Mouse (Mus musculus) embryonic facial prominence, embryonic 10.5 days (tissue): Measurements from ENCODE around the gene Rabgef1. TPM values are rescaled to one million over a fixed set of nuclear protein-coding genes. Genes with fewer than 3 reads are reported as not detected.
"Not testable (repeated sequence)": the region's sequence is repeated elsewhere in the genome, so short reads cannot be mapped to it uniquely, and the experiment has no call there.

Source experiments
- DNase-seq: peaks from one replicate; pipeline ENCODE4 v3.0.0-alpha.2; 2017; ENCODE audit warnings: low spot score
- H3K27ac ChIP-seq: fragments of 300-500 bp; sonication (generic); replicated peaks from 2 replicates; pipeline ENCODE4 v1.5.1; 2016; ENCODE audit warnings: mild to moderate bottlenecking
- H3K27me3 ChIP-seq: fragments of 300-500 bp; sonication (generic); replicated peaks from 2 replicates; pipeline ENCODE4 v1.6.1; 2016; ENCODE audit warnings: low read depth, mild to moderate bottlenecking; ENCODE audit not compliant: poor library complexity, severe bottlenecking
- H3K36me3 ChIP-seq: fragments of 300-500 bp; sonication (generic); replicated peaks from 2 replicates; pipeline ENCODE4 v1.6.1; 2016; ENCODE audit warnings: mild to moderate bottlenecking, moderate library complexity
- H3K4me1 ChIP-seq: fragments of 300-500 bp; sonication (generic); 2 replicates; pipeline ENCODE4 v1.6.1; 2016
- H3K4me3 ChIP-seq: fragments of 300-500 bp; sonication (generic); 2 replicates; pipeline ENCODE4 v1.5.1; 2016; ENCODE audit warnings: mild to moderate bottlenecking, moderate library complexity
- H3K9me3 ChIP-seq: fragments of 300-500 bp; sonication (generic); 2 replicates; pipeline ENCODE4 v1.6.1; 2016; ENCODE audit warnings: mild to moderate bottlenecking
- WGBS: fragments of 180-500 bp; shearing (Covaris S2); methylation state at CpG from one replicate; pipeline ENCODE4 v1.1.7; 2016; 5-methylcytosine and 5-hydroxymethylcytosine counted together
- polyA plus RNA-seq: library from polyadenylated mRNA; unstranded; fragments of >200 nt; fragmentation: Nextera tagmentation; extraction: Ambion mirVana; gene quantifications from 2 replicates; pipeline ENCODE4 v1.2.1, GENCODE M21; 2016

Gene Rabgef1
- polyA plus RNA-seq, 1 experiment from 2014 or later, result 26.2 TPM

- peak; percentile 94 for DNase-seq
- Histone ChIP-seq H3K4me3 (peak overlapping the region; percentile 99), H3K9me3 (no peaks in the 10 kb centered on the region; the same call in 1 of the 2 replicates), H3K4me1 (peaks cover 26% of the 10 kb centered on the region), H3K36me3 (peaks cover 19% of the 10 kb centered on the region), H3K27me3 (no peaks in the 10 kb centered on the region), H3K27ac (peak overlapping the region; percentile 96)
- under 1% methylated on average over 88 of the region's 88 CpGs for WGBS
Measured at GRCm38 (mm10) chr5:130222146-130223004, 50.8 kb downstream of the Rabgef1 start.

DNA sequence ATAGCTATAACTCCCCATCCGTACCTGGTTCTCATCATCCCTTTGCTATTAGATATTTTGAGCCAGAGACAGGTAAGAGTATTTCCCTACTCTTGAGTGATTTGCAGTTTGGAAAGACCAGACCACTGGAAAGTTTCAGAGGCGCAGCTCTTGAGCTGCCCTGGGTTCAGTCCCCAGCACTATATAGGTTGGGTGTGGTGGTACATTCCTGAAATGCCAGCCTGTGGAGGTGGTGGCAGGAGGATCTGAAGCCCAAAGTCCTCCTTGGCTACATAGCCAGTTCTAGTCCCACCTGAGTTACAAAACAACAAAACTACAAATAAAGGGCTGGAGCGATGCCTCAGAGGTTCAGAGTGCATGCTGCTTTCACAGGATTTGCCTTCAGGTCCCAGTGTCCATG, 55.2 kb downstream of the Rabgef1 start:
- peaks cover 16% of the 10 kb centered on the region for H3K4me1 ChIP-seq
- no peaks in the 10 kb centered on the region for H3K27me3 ChIP-seq
- no peak overlapping the region for H3K27ac ChIP-seq
- WGBS, result 94% methylated on average over 3 of the region's 3 CpGs
- H3K4me3 ChIP-seq, result no peak overlapping the region
- H3K36me3 ChIP-seq, result peaks cover 56% of the 10 kb centered on the region
- no peaks in the 10 kb centered on the region for H3K9me3 ChIP-seq
- DNase-seq, result no peak

GRCm38 (mm10) chr5:130228120-130228519, 56.5 kb downstream of the Rabgef1 start:
- H3K36me3 ChIP-seq, result peaks cover 69% of the 10 kb centered on the region
- no peak overlapping the region for H3K27ac ChIP-seq
- H3K9me3 ChIP-seq, result no peaks in the 10 kb centered on the region
- no peaks in the 10 kb centered on the region for H3K27me3 ChIP-seq
- H3K4me1 ChIP-seq, result peaks cover 12% of the 10 kb centered on the region
- DNase-seq, result no peak
- WGBS, result 87% methylated on average over 4 of the region's 4 CpGs
- H3K4me3 ChIP-seq, result no peak overlapping the region

DNA sequence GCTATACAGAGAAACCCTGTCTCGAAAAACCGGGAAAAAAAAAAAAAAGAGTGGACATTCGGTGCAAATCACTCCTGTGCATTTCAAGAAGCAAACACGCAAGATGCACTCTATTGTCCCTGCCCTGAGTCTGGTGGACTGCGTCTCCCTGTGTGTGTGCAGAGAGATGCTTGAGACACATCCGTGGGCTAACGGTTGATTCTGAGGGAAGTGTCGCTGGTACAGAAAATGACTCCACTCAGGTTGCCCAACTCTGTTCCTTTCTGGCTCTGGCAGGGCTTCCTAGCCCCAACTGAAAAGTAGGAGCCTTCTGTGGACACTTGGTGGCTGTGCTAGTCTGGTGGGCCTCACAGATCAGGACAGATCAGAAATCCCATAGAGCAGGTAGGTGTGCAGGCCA, 64.7 kb downstream of the Rabgef1 start:
- Histone ChIP-seq H3K9me3 (no peaks in the 10 kb centered on the region), H3K4me3 (no peak overlapping the region), H3K27me3 (no peaks in the 10 kb centered on the region), H3K4me1 (no peaks in the 10 kb centered on the region), H3K27ac (no peak overlapping the region), H3K36me3 (peaks cover 100% of the 10 kb centered on the region)
- no peak for DNase-seq
- 94% methylated on average over 8 of the region's 8 CpGs for WGBS

- H3K4me3 ChIP-seq, result no peak overlapping the region
- peaks cover 100% of the 10 kb centered on the region for H3K36me3 ChIP-seq
- 92% methylated on average over 7 of the region's 7 CpGs for whole genome bisulfite sequencing
- no peaks in the 10 kb centered on the region for H3K27me3 ChIP-seq
- no peaks in the 10 kb centered on the region for H3K4me1 ChIP-seq
- H3K9me3 ChIP-seq, result no peaks in the 10 kb centered on the region
- DNase-seq, result no peak
- H3K27ac ChIP-seq, result no peak overlapping the region
Measured at GRCm38 (mm10) chr5:130239236-130239635, 67.6 kb downstream of the Rabgef1 start.

- 94% methylated on average over 2 of the region's 2 CpGs for WGBS
- peaks cover 100% of the 10 kb centered on the region for H3K36me3 ChIP-seq
Measured at GRCm38 (mm10) chr5:130239856-130240255, 68.3 kb downstream of the Rabgef1 start.

DNA sequence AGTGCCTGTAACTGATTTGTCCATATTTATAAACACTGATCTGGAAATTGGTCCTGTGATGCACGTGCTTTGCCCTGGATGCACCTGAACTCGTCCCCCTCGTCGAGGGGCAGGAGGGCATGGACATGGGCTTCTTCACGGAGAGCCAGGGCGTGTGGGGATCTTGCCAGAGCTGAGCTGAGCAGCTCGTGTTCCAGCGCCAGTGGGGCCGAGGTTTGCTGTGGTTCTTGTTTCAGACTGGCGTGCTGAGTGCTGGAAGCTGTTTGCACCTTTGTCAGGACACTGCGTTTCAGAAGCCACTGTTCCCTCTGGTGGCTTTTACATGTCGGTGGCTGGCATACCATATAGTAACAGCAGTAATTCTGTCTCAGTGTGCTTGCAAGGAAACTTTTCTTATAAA, 69.8 kb downstream of the Rabgef1 start:
- no peak for DNase-seq
- 92% methylated on average over 12 of the region's 12 CpGs for WGBS
- no peaks in the 10 kb centered on the region for H3K4me1 ChIP-seq
- H3K4me3 ChIP-seq, result no peak overlapping the region
- no peaks in the 10 kb centered on the region for H3K27me3 ChIP-seq
- no peaks in the 10 kb centered on the region for H3K9me3 ChIP-seq
- H3K27ac ChIP-seq, result no peak overlapping the region
- H3K36me3 ChIP-seq, result peaks cover 100% of the 10 kb centered on the region

More at GRCm38 (mm10) chr5:130239856-130240255, 68.3 kb downstream of the Rabgef1 start:
- DNase-seq, result no peak
- no peaks in the 10 kb centered on the region for H3K27me3 ChIP-seq
- H3K4me1 ChIP-seq, result no peaks in the 10 kb centered on the region
- H3K9me3 ChIP-seq, result no peaks in the 10 kb centered on the region
- no peak overlapping the region for H3K27ac ChIP-seq
- no peak overlapping the region for H3K4me3 ChIP-seq

- WGBS, result 93% methylated on average over 5 of the region's 5 CpGs
- no peaks in the 10 kb centered on the region for H3K27me3 ChIP-seq
- H3K4me1 ChIP-seq, result no peaks in the 10 kb centered on the region
- no peak overlapping the region for H3K4me3 ChIP-seq
- no peaks in the 10 kb centered on the region for H3K9me3 ChIP-seq
- no peak overlapping the region for H3K27ac ChIP-seq
- H3K36me3 ChIP-seq, result peaks cover 100% of the 10 kb centered on the region
- DNase-seq, result no peak
Measured at GRCm38 (mm10) chr5:130247823-130248222, 76.2 kb downstream of the Rabgef1 start.

GRCm38 (mm10) chr5:130254164-130255016, 82.8 kb downstream of the Rabgef1 start:
- WGBS, result 18% methylated on average over 19 of the region's 19 CpGs
- H3K36me3 ChIP-seq, result peaks cover 50% of the 10 kb centered on the region
- peaks cover 19% of the 10 kb centered on the region for H3K4me1 ChIP-seq
- H3K27me3 ChIP-seq, result no peaks in the 10 kb centered on the region
- no peaks in the 10 kb centered on the region for H3K9me3 ChIP-seq
- peak overlapping the region; percentile 88 for H3K27ac ChIP-seq
- H3K4me3 ChIP-seq, result peak overlapping the region; percentile 89
- DNase-seq, result no peak

DNA sequence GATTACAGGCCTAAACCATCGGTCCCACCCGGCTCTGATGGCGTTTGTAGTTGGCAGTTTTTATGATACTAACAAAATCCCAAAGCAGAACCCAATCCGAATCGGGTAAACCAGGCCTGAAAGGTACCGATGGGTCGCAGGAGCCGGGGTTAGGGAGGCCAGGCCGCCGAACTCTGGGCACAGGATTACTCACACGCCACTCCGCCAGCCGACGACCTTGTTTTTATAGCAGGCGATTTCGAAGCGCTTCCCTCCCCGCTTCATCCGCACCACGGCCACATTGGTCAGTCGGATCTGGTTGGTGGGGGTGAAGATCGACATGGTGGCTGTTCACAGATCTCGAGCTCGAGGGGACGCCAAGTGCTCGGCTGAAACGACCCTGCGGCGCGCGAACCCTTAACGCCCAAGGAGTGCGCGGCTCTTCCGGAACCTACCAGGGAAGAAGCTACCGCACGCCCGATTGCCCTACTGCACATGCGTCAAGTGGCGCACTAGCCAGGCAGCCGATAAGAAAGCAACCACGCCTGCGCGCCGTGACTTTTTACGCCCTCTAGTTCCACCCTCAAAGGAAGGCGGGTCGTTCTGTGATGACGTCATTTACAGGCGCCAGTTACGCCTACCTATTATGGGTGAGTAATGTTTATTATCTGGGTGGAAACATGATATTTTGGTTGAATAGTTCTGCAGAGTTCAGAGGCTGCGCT, 83.6 kb downstream of the Rabgef1 start, which contains the start of the genes Sbds and Tyw1:
Gene Sbds, minus strand, starts transcription at position 514 of the 704 bp plus-strand sequence.
Gene Tyw1, plus strand, starts transcription at position 603 of the 704 bp plus-strand sequence.
- H3K36me3 ChIP-seq, result peaks cover 49% of the 10 kb centered on the region
- peak within 1 kb of the TSS; percentile 88 for H3K27ac ChIP-seq
- peaks cover 19% of the 10 kb centered on the region for H3K4me1 ChIP-seq
- no peaks in the 10 kb centered on the region for H3K27me3 ChIP-seq
- DNase-seq, result peak; percentile 97
- H3K9me3 ChIP-seq, result no peaks in the 10 kb centered on the region
- H3K4me3 ChIP-seq, result peak within 1 kb of the TSS; percentile 89
- WGBS, result under 1% methylated on average over 52 of the region's 52 CpGs

GRCm38 (mm10) chr5:130255799-130256525, 84.4 kb downstream of the Rabgef1 start:
- H3K9me3 ChIP-seq, DNase-seq, H3K27me3 ChIP-seq: not testable (repeated sequence)
- peak overlapping the region; percentile 89 for H3K4me3 ChIP-seq
- peaks cover 19% of the 10 kb centered on the region for H3K4me1 ChIP-seq
- H3K27ac ChIP-seq, result peak overlapping the region; percentile 79
- peaks cover 43% of the 10 kb centered on the region for H3K36me3 ChIP-seq
- WGBS, result 34% methylated on average over 20 of the region's 20 CpGs
